Mouse (Mus musculus) hindbrain, postnatal 0 days (tissue): Measurements from ENCODE around the gene Cab39. TPM values are rescaled to one million over a fixed set of nuclear protein-coding genes. Genes with fewer than 3 reads are reported as not detected.
"Not testable (repeated sequence)": the region's sequence is repeated elsewhere in the genome, so short reads cannot be mapped to it uniquely, and the experiment has no call there.

Source experiments
- ATAC-seq: fragments of 200-750 bp; cut with Nextera tagmentation; 2 replicates; pipeline ENCODE4 v1.8.0; 2017; ENCODE audit warnings: mild to moderate bottlenecking, moderate TSS enrichment, moderate library complexity
- DNase-seq: peaks from one replicate; pipeline ENCODE4 v3.0.0-alpha.2; 2015; ENCODE audit warnings: low spot score
- H3K27ac ChIP-seq: fragments of 300-500 bp; sonication (generic); 2 replicates; pipeline ENCODE4 v1.5.1; 2014; ENCODE audit warnings: mild to moderate bottlenecking
- H3K27me3 ChIP-seq: fragments of 300-500 bp; sonication (generic); 2 replicates; pipeline ENCODE4 v1.6.1; 2014; ENCODE audit warnings: low read length, mixed read lengths; ENCODE audit not compliant: insufficient read depth
- H3K36me3 ChIP-seq: fragments of 300-500 bp; sonication (generic); 2 replicates; pipeline ENCODE4 v1.6.1; 2014; ENCODE audit warnings: low read length, mixed read lengths; ENCODE audit not compliant: insufficient read depth
- H3K4me1 ChIP-seq: fragments of 300-500 bp; sonication (generic); 2 replicates; pipeline ENCODE4 v1.6.1; 2014; ENCODE audit warnings: antibody characterized with exemption, low read length, mixed read lengths; ENCODE audit not compliant: insufficient read depth
- H3K4me2 ChIP-seq: fragments of 300-500 bp; sonication (generic); 2 replicates; pipeline ENCODE4 v1.6.1; 2014; ENCODE audit warnings: low read depth, mild to moderate bottlenecking, low read length, moderate library complexity, mixed read lengths
- H3K4me3 ChIP-seq: fragments of 300-500 bp; sonication (generic); 2 replicates; pipeline ENCODE4 v1.5.1; 2014; ENCODE audit warnings: low read length
- H3K9ac ChIP-seq: fragments of 300-500 bp; sonication (generic); replicated peaks from 2 replicates; pipeline ENCODE4 v1.6.1; 2014; ENCODE audit warnings: mild to moderate bottlenecking, low read length, moderate library complexity, mixed read lengths
- H3K9me3 ChIP-seq: fragments of 300-500 bp; sonication (generic); 2 replicates; pipeline ENCODE4 v1.6.1; 2016; ENCODE audit warnings: low read length, mixed read lengths
- CTCF ChIP-seq: IDR thresholded peaks from 2 replicates; pipeline ENCODE4 v1.5.1; 2016; ENCODE audit warnings: antibody characterized with exemption, control low read depth, low read depth
- WGBS: fragments of 180-500 bp; shearing (Covaris S2); extraction: QIAGEN DNeasy Blood & Tissue Kit; methylation state at CpG from one replicate; pipeline ENCODE4 v1.1.7; 2014; 5-methylcytosine and 5-hydroxymethylcytosine counted together
- polyA plus RNA-seq: library from polyadenylated mRNA; unstranded; fragments of >200 nt; fragmentation: Nextera tagmentation; extraction: Ambion mirVana; gene quantifications from 2 replicates; pipeline ENCODE4 v1.2.1, GENCODE M21; 2015
- total RNA-seq: library from RNA; depleted of rRNA; stranded (reverse); fragments of >200 nt; gene quantifications from 2 replicates; pipeline ENCODE4 v1.2.3, GENCODE M21; 2014

The Cab39 gene
- total and polyA plus RNA-seq, 2 experiments from 2014 or later: 41.6 to 153 TPM

DNA sequence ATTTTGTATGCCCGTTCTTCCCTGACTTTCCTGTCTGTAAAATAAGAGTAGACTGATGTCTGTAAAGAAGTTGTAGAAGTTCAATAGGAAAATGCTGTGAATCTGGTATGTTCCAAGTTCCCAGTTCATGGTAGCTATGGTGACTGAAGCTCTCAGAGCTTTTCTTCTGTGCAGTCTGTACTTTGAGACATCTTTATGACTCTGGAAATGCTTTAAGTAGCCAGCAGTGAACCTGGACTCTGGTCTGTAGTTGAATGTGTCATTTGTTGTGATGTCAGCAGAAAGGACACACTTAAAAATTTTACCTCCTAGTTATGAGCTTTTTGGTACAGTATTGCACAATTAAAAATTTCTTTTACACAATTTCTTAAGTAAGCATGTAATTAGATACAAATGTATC is 9.3 kb downstream of the Cab39 start:
- Histone ChIP-seq H3K27me3 (no peaks in the 10 kb centered on the region), H3K36me3 (no peaks in the 10 kb centered on the region), H3K27ac (no peak overlapping the region), H3K4me2 (no peak overlapping the region), H3K4me3 (no peak overlapping the region), H3K9me3 (no peaks in the 10 kb centered on the region), H3K9ac (no peak overlapping the region), H3K4me1 (no peaks in the 10 kb centered on the region)
- ATAC-seq (no peak), DNase-seq (no peak)
- WGBS: 89% methylated on average over 1 of the region's 1 CpGs
- no peak for TF ChIP-seq CTCF

GRCm38 (mm10) chr1:85804551-85804950 is 11.3 kb downstream of the Cab39 start:
- Histone ChIP-seq H3K9ac (no peak overlapping the region), H3K27me3 (no peaks in the 10 kb centered on the region), H3K4me2 (no peak overlapping the region), H3K4me3 (no peak overlapping the region), H3K4me1 (no peaks in the 10 kb centered on the region), H3K36me3 (no peaks in the 10 kb centered on the region), H3K9me3 (no peaks in the 10 kb centered on the region), H3K27ac (no peak overlapping the region)
- ATAC-seq: no peak
- TF ChIP-seq CTCF: no peak
- WGBS: 91% methylated on average over 8 of the region's 8 CpGs
- no peak for DNase-seq

GRCm38 (mm10) chr1:85809256-85809655 is 16.0 kb downstream of the Cab39 start:
- Histone ChIP-seq H3K36me3 (no peaks in the 10 kb centered on the region), H3K27ac (no peak overlapping the region), H3K9me3 (no peaks in the 10 kb centered on the region), H3K27me3 (no peaks in the 10 kb centered on the region), H3K4me3 (no peak overlapping the region), H3K9ac (no peak overlapping the region), H3K4me1 (peaks cover 4% of the 10 kb centered on the region; the same call in 1 of the 2 replicates), H3K4me2 (no peak overlapping the region)
- 66% methylated on average over 4 of the region's 4 CpGs for WGBS
- DNase-seq (no peak), ATAC-seq (no peak)
- no peak for TF ChIP-seq CTCF

GRCm38 (mm10) chr1:85810343-85810742 is 17.1 kb downstream of the Cab39 start:
- no peaks in the 10 kb centered on the region for H3K27me3 ChIP-seq
- no peak overlapping the region for H3K9ac ChIP-seq
- ATAC-seq (no peak), DNase-seq (no peak)
- no peak overlapping the region for H3K4me2 ChIP-seq
- H3K9me3 ChIP-seq: no peaks in the 10 kb centered on the region
- no peak for TF ChIP-seq CTCF
- WGBS: 76% methylated on average over 2 of the region's 2 CpGs
- no peak overlapping the region for H3K27ac ChIP-seq
- no peaks in the 10 kb centered on the region for H3K36me3 ChIP-seq
- peaks cover 4% of the 10 kb centered on the region; the same call in 1 of the 2 replicates for H3K4me1 ChIP-seq
- H3K4me3 ChIP-seq: no peak overlapping the region

DNA sequence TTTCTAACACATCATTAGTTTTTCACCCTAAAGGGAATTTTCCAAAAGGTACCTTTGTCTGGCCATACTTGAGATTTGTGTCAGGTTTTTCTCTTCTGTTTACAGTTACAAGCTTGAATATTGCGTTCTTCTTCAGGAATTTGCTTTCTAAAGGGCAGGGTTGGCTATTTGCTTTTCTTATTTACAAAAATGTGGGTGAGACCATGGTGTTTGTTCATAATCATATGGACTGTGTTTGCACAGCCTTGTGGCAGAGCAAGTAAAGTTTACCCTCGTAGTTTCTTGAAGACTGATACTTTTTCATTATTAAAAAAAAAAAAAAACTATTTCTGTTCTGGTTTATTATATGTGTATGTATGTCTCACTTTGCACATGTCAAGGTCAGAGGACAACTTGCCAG is 17.5 kb downstream of the Cab39 start:
- ATAC-seq (no peak), DNase-seq (no peak)
- Histone ChIP-seq H3K4me1 (peaks cover 4% of the 10 kb centered on the region; the same call in 1 of the 2 replicates), H3K27me3 (no peaks in the 10 kb centered on the region), H3K27ac (no peak overlapping the region), H3K9me3 (no peaks in the 10 kb centered on the region), H3K36me3 (no peaks in the 10 kb centered on the region), H3K4me2 (no peak overlapping the region), H3K9ac (no peak overlapping the region), H3K4me3 (no peak overlapping the region)
- TF ChIP-seq CTCF: no peak
- WGBS: 86% methylated on average over 2 of the region's 2 CpGs

DNA sequence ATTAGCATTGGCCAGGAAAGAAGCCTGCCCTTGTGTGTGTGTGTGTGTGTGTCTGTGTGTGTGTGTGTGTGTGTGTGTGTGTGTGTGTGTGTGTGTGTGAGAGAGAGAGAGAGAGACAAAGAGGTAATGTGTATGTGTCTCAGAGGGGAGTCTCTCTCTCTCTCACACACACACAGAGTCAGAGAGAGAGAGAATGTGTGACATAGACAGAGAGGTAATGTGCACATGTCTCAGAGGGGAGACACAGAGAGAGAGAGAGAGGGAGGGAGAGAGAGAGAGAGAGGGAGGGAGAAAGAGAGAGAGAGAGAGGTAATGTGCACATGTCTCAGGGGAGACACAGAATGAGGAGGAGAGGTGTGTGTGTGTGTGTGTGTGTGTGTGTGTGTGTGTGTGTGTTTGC is 21.0 kb downstream of the Cab39 start:
- H3K9me3 ChIP-seq, H3K36me3 ChIP-seq, H3K9ac ChIP-seq, H3K27me3 ChIP-seq, DNase-seq, H3K4me3 ChIP-seq, H3K4me2 ChIP-seq, H3K27ac ChIP-seq, H3K4me1 ChIP-seq, ATAC-seq: not testable (repeated sequence)

DNA sequence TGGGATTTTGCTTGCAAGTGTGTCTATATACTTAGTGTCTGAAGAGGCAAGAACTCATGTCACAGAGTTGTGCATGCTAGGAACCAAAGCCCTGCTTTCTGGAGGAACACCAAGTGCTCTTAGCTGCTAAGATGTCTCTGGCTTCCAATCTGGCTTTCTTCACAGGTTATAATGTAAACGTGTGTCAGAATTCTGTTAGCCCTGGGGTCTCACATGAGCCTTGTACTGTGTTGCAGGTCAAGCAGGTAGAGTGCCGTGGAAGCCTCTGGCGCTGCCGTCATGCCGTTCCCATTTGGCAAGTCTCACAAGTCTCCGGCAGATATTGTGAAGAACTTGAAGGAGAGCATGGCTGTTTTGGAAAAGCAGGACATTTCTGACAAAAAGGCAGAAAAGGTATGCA is 24.9 kb downstream of the Cab39 start:
- ATAC-seq: no peak
- no peaks in the 10 kb centered on the region for H3K27me3 ChIP-seq
- H3K9me3 ChIP-seq: no peaks in the 10 kb centered on the region

More for the DNA sequence above, 24.9 kb downstream of the Cab39 start:
- no peak overlapping the region for H3K4me2 ChIP-seq
- 96% methylated on average over 6 of the region's 6 CpGs for WGBS
- peaks cover 13% of the 10 kb centered on the region for H3K36me3 ChIP-seq
- no peak overlapping the region for H3K4me3 ChIP-seq
- no peaks in the 10 kb centered on the region for H3K4me1 ChIP-seq
- TF ChIP-seq CTCF: no peak
- H3K9ac ChIP-seq: no peak overlapping the region
- no peak overlapping the region for H3K27ac ChIP-seq
- no peak for DNase-seq
